Mouse (Mus musculus) liver, adult 2 months (tissue): ENCODE measurements around the gene Vps35.

ENCODE experiments used
- CTCF ChIP-seq: fragments of 200-500 bp; IDR thresholded peaks from 2 replicates; pipeline ENCODE4 v1.5.1; 2011; ENCODE audit warnings: low read depth, low read length, control low read depth
- POLR2A ChIP-seq: fragments of 200-500 bp; IDR thresholded peaks from 2 replicates; pipeline ENCODE4 v1.6.1; 2011; ENCODE audit warnings: low read length, control low read depth; ENCODE audit not compliant: insufficient read depth; ENCODE audit errors: extremely low read depth

DNA sequence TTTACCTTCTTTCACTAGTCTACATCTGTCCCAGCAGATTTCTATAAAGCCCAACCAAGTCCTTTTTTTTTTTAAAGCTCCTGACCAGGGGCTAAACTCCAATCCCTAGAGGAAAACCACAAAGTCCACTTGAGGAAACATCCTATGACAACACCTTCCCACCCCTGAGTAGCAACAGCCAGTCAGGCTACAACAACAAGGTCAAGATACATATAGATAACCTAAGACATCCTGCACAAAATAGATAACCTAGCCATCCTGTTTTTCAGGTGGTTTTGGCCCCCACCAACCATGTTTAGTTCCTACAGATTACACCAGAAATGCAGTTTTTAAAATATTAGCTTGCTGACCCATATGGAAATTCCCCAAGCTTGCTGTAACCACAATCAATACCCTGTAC, 35.5 kb upstream of the Vps35 start:
- TF ChIP-seq CTCF (no peak), POLR2A (no peak)
